13 mouse cellular contexts compared by ENCODE assay signal in the genomic region with DNA sequence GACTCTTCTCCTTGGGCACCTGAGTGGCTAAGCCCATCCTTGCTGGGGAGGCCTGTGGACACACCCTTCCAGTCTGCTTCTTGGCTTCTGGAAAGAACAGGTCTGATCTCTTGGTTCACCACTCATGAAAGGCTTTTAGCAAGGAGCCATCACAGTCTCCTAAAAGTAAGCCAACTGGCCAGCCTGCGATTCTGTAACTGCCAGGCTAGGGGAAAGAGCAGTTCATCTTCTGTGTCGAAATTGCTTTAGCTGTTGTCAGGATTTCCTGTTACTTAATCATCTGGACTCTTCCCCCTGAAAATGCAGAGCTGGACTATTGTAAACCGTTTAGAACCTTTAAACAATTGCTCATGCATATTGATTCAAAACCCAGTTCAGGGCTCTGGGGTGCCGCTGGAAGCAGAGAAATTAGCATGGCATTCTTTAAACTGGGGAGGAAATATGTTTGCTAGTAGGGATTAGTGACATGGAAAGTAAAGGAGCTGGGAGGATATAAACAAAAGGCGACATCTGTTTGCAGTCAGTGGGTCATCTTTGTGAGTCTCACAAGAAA.
DNase-seq lines count a peak whose midpoint lies in the region; ATAC-seq and TF ChIP-seq lines count a peak whose summit lies in the region.
"Had no signal": no experiment of that assay in that cellular context is flagged by ENCODE, and none has a peak within 500 bp of the region (broad histone marks: within the 10 kb centered on the region; RNA-seq: fewer than 3 reads in every experiment).

No protein-coding gene starts in this region.

- DNase-seq in liver, postnatal 0 days, result no peak
- peak; percentile 10 for DNase-seq in skeletal muscle tissue, adult 2 months (ENCODE audit: low read depth, low spot score)
- no peak for DNase-seq in spleen, adult 12 weeks (ENCODE audit: low spot score)
- no peak for DNase-seq in layer of hippocampus, adult 9-10 months (ENCODE audit: low spot score)

- H3K4me3 ChIP-seq in forebrain, embryonic 13.5 days, result no peak overlapping the region
- no peak overlapping the region for H3K4me3 ChIP-seq in forebrain, embryonic 15.5 days
- H3K4me3 ChIP-seq in liver, embryonic 15.5 days (replicated peaks), result no peak overlapping the region
- H3K4me3 ChIP-seq in liver, embryonic 12.5 days, result no peak overlapping the region
- H3K4me3 ChIP-seq in liver, postnatal 0 days (ENCODE audit: low read depth, low read length), result no peak overlapping the region
- H3K4me3 ChIP-seq: forebrain, embryonic 12.5 days; hindbrain, embryonic 15.5 days; layer of hippocampus, adult 2 months; limb, embryonic 12.5 days had no signal

- WGBS in forebrain, embryonic 13.5 days, result 29% methylated on average over 5 of the region's 5 CpGs
- WGBS in forebrain, embryonic 15.5 days, result 25% methylated on average over 5 of the region's 5 CpGs
- 26% methylated on average over 5 of the region's 5 CpGs for WGBS in liver, embryonic 15.5 days (ENCODE audit: insufficient replicate concordance)
- 46% methylated on average over 5 of the region's 5 CpGs for WGBS in liver, embryonic 12.5 days (ENCODE audit: insufficient replicate concordance)
- 28% methylated on average over 5 of the region's 5 CpGs for WGBS in liver, postnatal 0 days (ENCODE audit: insufficient replicate concordance)

- TF ChIP-seq CTCF in liver, postnatal 0 days (IDR thresholded peaks at IDR 0.05; ENCODE audit: low read depth), result no peak

- ATAC-seq in forebrain, embryonic 13.5 days, result 0 out of 2 replicates have a peak, but pooled peaks have one; percentile 20
- no peak for ATAC-seq in forebrain, embryonic 15.5 days (replicated peaks)
- ATAC-seq in liver, embryonic 15.5 days (ENCODE audit: insufficient read depth), result 0 out of 2 replicates have a peak, but pooled peaks have one; percentile 11
- no peak for ATAC-seq in liver, embryonic 12.5 days
- peak; percentile 57 for ATAC-seq in liver, postnatal 0 days

- no peaks in the 10 kb centered on the region for H3K9me3 ChIP-seq in forebrain, embryonic 13.5 days (replicated peaks)
- H3K9me3 ChIP-seq in forebrain, embryonic 15.5 days, result no peaks in the 10 kb centered on the region
- no peaks in the 10 kb centered on the region for H3K9me3 ChIP-seq in liver, embryonic 15.5 days (replicated peaks)
- H3K9me3 ChIP-seq in liver, embryonic 12.5 days (replicated peaks), result no peaks in the 10 kb centered on the region
- H3K9me3 ChIP-seq in liver, postnatal 0 days (ENCODE audit: low read length), result no peaks in the 10 kb centered on the region
- H3K9me3 ChIP-seq: forebrain, embryonic 12.5 days; G1E; hindbrain, embryonic 15.5 days; limb, embryonic 12.5 days had no signal

- no peak overlapping the region for H3K9ac ChIP-seq in forebrain, embryonic 13.5 days
- H3K9ac ChIP-seq in forebrain, embryonic 15.5 days (replicated peaks), result no peak overlapping the region
- H3K9ac ChIP-seq in liver, embryonic 15.5 days, result no peak overlapping the region
- no peak overlapping the region for H3K9ac ChIP-seq in liver, embryonic 12.5 days
- H3K9ac ChIP-seq in liver, postnatal 0 days (replicated peaks), result no peak overlapping the region
- H3K9ac ChIP-seq: forebrain, embryonic 12.5 days; hindbrain, embryonic 15.5 days; limb, embryonic 12.5 days had no signal

- no peak for TF ChIP-seq EP300 in liver, postnatal 0 days (IDR thresholded peaks at IDR 0.05; ENCODE audit: low read depth)

- peaks cover 12% of the 10 kb centered on the region for H3K4me1 ChIP-seq in forebrain, embryonic 13.5 days
- H3K4me1 ChIP-seq in forebrain, embryonic 15.5 days, result peaks cover 11% of the 10 kb centered on the region
- no peaks in the 10 kb centered on the region for H3K4me1 ChIP-seq in liver, embryonic 15.5 days (replicated peaks)
- H3K4me1 ChIP-seq in liver, embryonic 12.5 days, result no peaks in the 10 kb centered on the region
- H3K4me1 ChIP-seq in liver, postnatal 0 days (ENCODE audit: insufficient read depth), result no peaks in the 10 kb centered on the region

- H3K27me3 ChIP-seq in forebrain, embryonic 13.5 days, result no peaks in the 10 kb centered on the region
- no peaks in the 10 kb centered on the region for H3K27me3 ChIP-seq in forebrain, embryonic 15.5 days
- H3K27me3 ChIP-seq in liver, embryonic 15.5 days, result no peaks in the 10 kb centered on the region
- no peaks in the 10 kb centered on the region for H3K27me3 ChIP-seq in liver, embryonic 12.5 days (replicated peaks)
- H3K27me3 ChIP-seq in liver, postnatal 0 days (ENCODE audit: insufficient read depth, low read length), result no peaks in the 10 kb centered on the region
- H3K27me3 ChIP-seq: forebrain, embryonic 12.5 days; hindbrain, embryonic 15.5 days; limb, embryonic 12.5 days had no signal

- H3K27ac ChIP-seq in forebrain, embryonic 13.5 days, result no peak overlapping the region
- H3K27ac ChIP-seq in forebrain, embryonic 15.5 days (replicated peaks), result no peak overlapping the region
- H3K27ac ChIP-seq in liver, embryonic 15.5 days (replicated peaks), result 0 out of 2 replicates have a peak overlapping the region, but pooled peaks have one; percentile 46
- H3K27ac ChIP-seq in liver, embryonic 12.5 days, result no peak overlapping the region
- peak overlapping the region; percentile 72 for H3K27ac ChIP-seq in liver, postnatal 0 days (ENCODE audit: low read depth)
- H3K27ac ChIP-seq: forebrain, embryonic 12.5 days; hindbrain, embryonic 15.5 days; layer of hippocampus, adult 2 months; limb, embryonic 12.5 days had no signal

- no peak overlapping the region for H3K4me2 ChIP-seq in forebrain, embryonic 13.5 days
- no peak overlapping the region for H3K4me2 ChIP-seq in forebrain, embryonic 15.5 days (replicated peaks)
- no peak overlapping the region for H3K4me2 ChIP-seq in liver, embryonic 15.5 days
- no peak overlapping the region for H3K4me2 ChIP-seq in liver, embryonic 12.5 days
- H3K4me2 ChIP-seq in liver, postnatal 0 days (ENCODE audit: low read depth, low read length), result no peak overlapping the region
- H3K4me2 ChIP-seq: forebrain, embryonic 12.5 days; hindbrain, embryonic 15.5 days; limb, embryonic 12.5 days had no signal

- H3K36me3 ChIP-seq in forebrain, embryonic 13.5 days (ENCODE audit: poor library complexity, severe bottlenecking), result no peaks in the 10 kb centered on the region
- H3K36me3 ChIP-seq in forebrain, embryonic 15.5 days, result no peaks in the 10 kb centered on the region
- no peaks in the 10 kb centered on the region for H3K36me3 ChIP-seq in liver, embryonic 15.5 days (replicated peaks)
- no peaks in the 10 kb centered on the region for H3K36me3 ChIP-seq in liver, embryonic 12.5 days
- H3K36me3 ChIP-seq in liver, postnatal 0 days (replicated peaks; ENCODE audit: insufficient read depth, low read length), result no peaks in the 10 kb centered on the region
- H3K36me3 ChIP-seq: forebrain, embryonic 12.5 days; hindbrain, embryonic 15.5 days; limb, embryonic 12.5 days had no signal

Comparison
In these comparisons a context has a peak if more than half of its experiments do, and no peak if none do; other contexts are left out.
1. ATAC-seq: peak in forebrain, embryonic 13.5 days (single experiment), liver, embryonic 15.5 days (single experiment) and liver, postnatal 0 days (single experiment); none in forebrain, embryonic 15.5 days (single experiment) and liver, embryonic 12.5 days (single experiment).
2. H3K27ac ChIP-seq: peak in liver, embryonic 15.5 days (single experiment) and liver, postnatal 0 days (single experiment); none in forebrain, embryonic 13.5 days (single experiment), forebrain, embryonic 15.5 days (single experiment) and liver, embryonic 12.5 days (single experiment).